Mouse (Mus musculus) activated CD4-positive, CD25-positive, alpha-beta regulatory T cell, adult 9 weeks (primary cell): ENCODE measurements around the gene Kif21b. TPM values are rescaled to one million over a fixed set of nuclear protein-coding genes. Genes with fewer than 3 reads are reported as not detected.

Experiments
- polyA plus RNA-seq: library from polyadenylated mRNA; unstranded; fragments of 100-300 nt; shearing (Covaris generic); gene quantifications from one replicate; pipeline ENCODE4 v1.2.1, GENCODE M21; 2017

The Kif21b gene
- 44.8 TPM for polyA plus RNA-seq

GRCm38 (mm10) chr1:136130951-136131558 is at the start of gene Kif21b:
Gene Kif21b (plus strand): TSS chr1:136131389.

GRCm38 (mm10) chr1:136212803-136213202 is 81.6 kb downstream of the Kif21b start, which contains the start of gene Mroh3:
Gene Mroh3 (minus strand): TSS chr1:136212828.

Other genes starting within 250 kb of the Kif21b start
- gene Pkp1, start 212.2 kb upstream of the Kif21b start, polyA plus RNA-seq = not detected
- not detected for gene Igfn1, start 125.0 kb upstream of the Kif21b start, polyA plus RNA-seq
- gene Tmem9, start 123.2 kb upstream of the Kif21b start, polyA plus RNA-seq = 41.2 TPM
- not detected for gene Ascl5, start 80.6 kb upstream of the Kif21b start, polyA plus RNA-seq
- gene Cacna1s, start 78.6 kb upstream of the Kif21b start, polyA plus RNA-seq = 3.8 TPM
- gene Mroh3, start 81.4 kb downstream of the Kif21b start, polyA plus RNA-seq = not detected
- not detected for gene Inava, start 102.9 kb downstream of the Kif21b start, polyA plus RNA-seq
- gene Gpr25, start 129.5 kb downstream of the Kif21b start, polyA plus RNA-seq = not detected
- gene Camsap2, start 214.7 kb downstream of the Kif21b start, polyA plus RNA-seq = 3.0 TPM